Mouse (Mus musculus): ENCODE data around the gene Crb3. TPM values are rescaled to one million over a fixed set of nuclear protein-coding genes. Genes with fewer than 3 reads are reported as not detected.
"Not testable (repeated sequence)": the region's sequence is repeated elsewhere in the genome, so short reads cannot be mapped to it uniquely, and the experiment has no call there.

Crb3 gene
- polyA plus RNA-seq, 1 experiment from 2014 or later, result 7.3 TPM

DNA sequence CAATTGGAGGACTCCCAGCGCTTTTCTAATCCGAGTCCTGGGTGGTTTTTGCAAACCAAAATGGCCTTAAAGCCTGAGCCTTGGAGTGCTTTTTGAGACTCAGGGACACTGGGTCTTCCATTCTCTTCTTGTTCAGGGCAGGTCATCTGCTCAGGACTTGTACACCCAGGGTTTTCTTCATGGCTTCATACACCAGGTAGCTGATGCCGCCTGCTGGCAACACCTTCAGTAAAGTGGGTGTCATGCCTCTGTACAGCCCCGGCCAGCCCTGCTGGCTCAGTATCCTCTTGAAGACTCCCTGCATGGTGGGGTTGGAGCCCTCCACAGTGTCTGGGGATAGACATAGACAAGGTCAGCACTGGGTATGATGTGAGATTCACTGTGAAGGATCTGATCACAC lies 26.1 kb upstream of the Crb3 start:
- Histone ChIP-seq H3K4me1 (peaks cover 17% of the 10 kb centered on the region), H3K36me3 (peaks cover 13% of the 10 kb centered on the region), H3K4me2 (peak overlapping the region; percentile 64), H3K9ac (no peak overlapping the region), H3K27me3 (peaks cover 13% of the 10 kb centered on the region; the same call in 1 of the 2 replicates), H3K9me3 (no peaks in the 10 kb centered on the region), H3K27ac (peak overlapping the region; percentile 92; the same call in 1 of the 2 replicates), H3K4me3 (no peak overlapping the region)
- WGBS, result 86% methylated on average over 4 of the region's 4 CpGs
- no peak for ATAC-seq (ENCODE audit: insufficient number of reproducible peaks, insufficient read depth, low FRiP score, low TSS enrichment, low read depth)

- no peaks in the 10 kb centered on the region for H3K9me3 ChIP-seq
- no peak overlapping the region for H3K27ac ChIP-seq
- no peak for ATAC-seq (ENCODE audit: insufficient number of reproducible peaks, insufficient read depth, low FRiP score, low TSS enrichment, low read depth)
- H3K36me3 ChIP-seq, result no peaks in the 10 kb centered on the region
- H3K9ac ChIP-seq, result no peak overlapping the region
- H3K4me2 ChIP-seq, result no peak overlapping the region
- H3K4me1 ChIP-seq, result peaks cover 8% of the 10 kb centered on the region; the same call in 1 of the 2 replicates
- H3K27me3 ChIP-seq, result peaks cover 27% of the 10 kb centered on the region
- 38% methylated on average over 8 of the region's 8 CpGs for WGBS
- no peak overlapping the region for H3K4me3 ChIP-seq
These were observed 19.9 kb upstream of the Crb3 start for GRCm38 (mm10) chr17:57038978-57039377.

DNA sequence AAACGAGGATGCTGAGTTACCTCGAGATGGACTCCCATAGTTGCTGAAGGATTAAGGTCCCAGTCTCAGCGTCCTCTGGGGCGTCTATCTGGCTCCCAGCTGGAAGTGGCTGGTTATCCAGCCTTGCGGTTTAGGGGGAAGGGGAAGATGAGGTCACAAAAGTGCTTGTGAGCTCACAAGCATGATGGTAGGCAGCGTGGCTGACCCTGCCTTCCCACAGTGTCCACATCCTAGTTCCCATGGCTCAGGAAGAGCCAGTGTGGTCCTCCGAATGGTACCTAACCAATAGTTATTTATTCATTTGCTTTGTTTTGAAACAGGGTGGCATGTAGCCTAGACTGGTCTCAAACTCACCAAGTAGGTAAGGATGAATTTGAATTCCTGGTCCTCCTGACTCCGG lies 17.4 kb upstream of the Crb3 start, which contains the start of gene Slc25a41:
Slc25a41 (minus strand) TSS at position 101 of the 400 bp plus-strand sequence.
- no peak within 1 kb of the TSS for H3K4me2 ChIP-seq
- 70% methylated on average over 8 of the region's 8 CpGs for WGBS
- no peak within 1 kb of the TSS for H3K9ac ChIP-seq
- no peak for ATAC-seq (ENCODE audit: insufficient number of reproducible peaks, insufficient read depth, low FRiP score, low TSS enrichment, low read depth)
- no peaks in the 10 kb centered on the region for H3K9me3 ChIP-seq
- peaks cover 24% of the 10 kb centered on the region for H3K27me3 ChIP-seq
- peaks cover 10% of the 10 kb centered on the region for H3K36me3 ChIP-seq
- no peak within 1 kb of the TSS for H3K4me3 ChIP-seq
- peaks cover 8% of the 10 kb centered on the region; the same call in 1 of the 2 replicates for H3K4me1 ChIP-seq
- no peak within 1 kb of the TSS for H3K27ac ChIP-seq

- no peak overlapping the region for H3K4me2 ChIP-seq
- 41% methylated on average over 5 of the region's 5 CpGs for WGBS
- H3K27me3 ChIP-seq, result no peaks in the 10 kb centered on the region
- H3K9ac ChIP-seq, result no peak overlapping the region
- ATAC-seq (ENCODE audit: insufficient number of reproducible peaks, insufficient read depth, low FRiP score, low TSS enrichment, low read depth), result no peak
- no peaks in the 10 kb centered on the region for H3K9me3 ChIP-seq
- H3K27ac ChIP-seq, result no peak overlapping the region
- H3K4me1 ChIP-seq, result 0 out of 2 replicates have a peak, but pooled peaks cover 3% of the 10 kb centered on the region
- H3K4me3 ChIP-seq, result no peak overlapping the region
- peaks cover 17% of the 10 kb centered on the region for H3K36me3 ChIP-seq
These were observed 11.5 kb upstream of the Crb3 start for GRCm38 (mm10) chr17:57047406-57047805.

DNA sequence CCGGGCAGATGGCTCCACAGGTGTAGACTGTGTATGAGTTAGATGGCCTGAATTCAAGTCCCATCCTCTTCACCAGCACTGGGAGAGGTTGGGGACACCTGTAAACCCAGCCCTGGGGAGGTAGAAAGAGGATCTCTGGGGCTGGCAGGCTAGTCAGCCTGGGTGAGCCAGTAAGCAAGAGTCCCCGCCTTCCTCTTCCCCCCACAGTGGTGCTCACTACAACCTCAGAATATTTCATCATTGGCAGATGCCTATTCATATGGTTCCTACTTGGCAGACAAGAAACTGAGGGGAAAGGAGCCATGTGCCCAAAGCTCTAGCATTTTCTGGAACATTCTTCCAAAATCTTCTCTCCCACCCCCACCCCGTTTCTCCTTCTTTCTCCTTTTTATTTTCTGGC lies 10.1 kb upstream of the Crb3 start:
- 90% methylated on average over 3 of the region's 3 CpGs for WGBS
- H3K27ac ChIP-seq, result no peak overlapping the region

GRCm38 (mm10) chr17:57051679-57052078 lies 7.2 kb upstream of the Crb3 start:
- H3K4me1 ChIP-seq; H3K4me2 ChIP-seq; H3K9me3 ChIP-seq; H3K27ac ChIP-seq; H3K4me3 ChIP-seq; H3K27me3 ChIP-seq; H3K9ac ChIP-seq; ATAC-seq (ENCODE audit: insufficient number of reproducible peaks, insufficient read depth, low FRiP score, low TSS enrichment, low read depth): not testable (repeated sequence)
- peaks cover 40% of the 10 kb centered on the region for H3K36me3 ChIP-seq
- WGBS, result 87% methylated on average over 4 of the region's 4 CpGs

More for the DNA sequence above, 10.1 kb upstream of the Crb3 start:
- H3K9me3 ChIP-seq, result no peaks in the 10 kb centered on the region
- no peak overlapping the region for H3K4me3 ChIP-seq
- H3K4me2 ChIP-seq, result no peak overlapping the region
- peaks cover 31% of the 10 kb centered on the region for H3K36me3 ChIP-seq
- no peak overlapping the region for H3K9ac ChIP-seq
- no peaks in the 10 kb centered on the region for H3K27me3 ChIP-seq
- no peak for ATAC-seq (ENCODE audit: insufficient number of reproducible peaks, insufficient read depth, low FRiP score, low TSS enrichment, low read depth)
- no peaks in the 10 kb centered on the region for H3K4me1 ChIP-seq

- H3K9ac ChIP-seq, result no peak overlapping the region
- H3K27me3 ChIP-seq, result peaks cover 7% of the 10 kb centered on the region
- H3K4me3 ChIP-seq, result no peak overlapping the region
- no peak overlapping the region for H3K4me2 ChIP-seq
- peaks cover 16% of the 10 kb centered on the region for H3K4me1 ChIP-seq
- H3K9me3 ChIP-seq, result no peaks in the 10 kb centered on the region
- peaks cover 37% of the 10 kb centered on the region for H3K36me3 ChIP-seq
- H3K27ac ChIP-seq, result no peak overlapping the region
- ATAC-seq (ENCODE audit: insufficient number of reproducible peaks, insufficient read depth, low FRiP score, low TSS enrichment, low read depth), result no peak
- WGBS, result 81% methylated on average over 3 of the region's 3 CpGs
These were observed 2.7 kb upstream of the Crb3 start for GRCm38 (mm10) chr17:57056246-57056645.

DNA sequence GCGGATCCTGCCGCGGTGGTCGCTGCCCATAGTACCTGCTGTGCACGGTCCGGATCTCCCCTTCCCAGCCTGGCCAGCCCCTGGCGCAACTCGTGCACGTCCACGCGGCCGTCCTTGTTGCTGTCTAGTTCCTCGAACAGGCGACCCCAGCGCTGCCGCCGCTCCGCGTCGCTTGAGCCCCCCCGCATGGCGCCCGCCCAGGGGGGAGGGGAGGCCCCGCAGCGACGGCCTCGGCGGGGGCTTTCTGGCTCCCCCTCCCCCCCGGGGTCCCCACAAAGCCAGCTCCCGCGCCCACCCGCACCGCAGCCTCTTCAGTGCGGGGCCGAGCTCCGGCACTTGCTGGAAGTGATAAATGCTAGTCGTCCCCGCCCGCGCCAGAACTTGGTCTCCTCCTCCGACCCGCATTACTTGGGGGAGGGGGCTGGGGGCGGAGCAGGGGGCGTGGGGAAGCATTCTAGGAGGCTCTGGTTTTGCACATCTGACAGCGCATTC lies 627 bp downstream of the Crb3 start, which contains the start of gene Slc25a23:
Slc25a23 (minus strand) TSS at position 378 of the 492 bp plus-strand sequence.
- Histone ChIP-seq H3K9me3 (no peaks in the 10 kb centered on the region), H3K27ac (0 out of 2 replicates have a peak within 1 kb of the TSS, but pooled peaks have one; percentile 28), H3K27me3 (peaks cover 38% of the 10 kb centered on the region), H3K4me1 (peaks cover 22% of the 10 kb centered on the region), H3K36me3 (peaks cover 15% of the 10 kb centered on the region), H3K4me3 (peak within 1 kb of the TSS; percentile 81), H3K9ac (peak within 1 kb of the TSS; percentile 75), H3K4me2 (peak within 1 kb of the TSS; percentile 82)
- peak; percentile 60 for ATAC-seq (ENCODE audit: insufficient number of reproducible peaks, insufficient read depth, low FRiP score, low TSS enrichment, low read depth)
- WGBS, result under 1% methylated on average over 42 of the region's 45 CpGs

- Histone ChIP-seq H3K36me3 (peaks cover 8% of the 10 kb centered on the region; the same call in 1 of the 2 replicates), H3K9ac (peak overlapping the region; percentile 75; the same call in 1 of the 2 replicates), H3K27ac (0 out of 2 replicates have a peak overlapping the region, but pooled peaks have one; percentile 28), H3K4me2 (peak overlapping the region; percentile 82), H3K4me3 (peak overlapping the region; percentile 81), H3K9me3 (no peaks in the 10 kb centered on the region), H3K27me3 (peaks cover 46% of the 10 kb centered on the region), H3K4me1 (peaks cover 22% of the 10 kb centered on the region)
- under 1% methylated on average over 44 of the region's 44 CpGs for WGBS
- ATAC-seq (ENCODE audit: insufficient number of reproducible peaks, insufficient read depth, low FRiP score, low TSS enrichment, low read depth), result peak; percentile 80
These were observed 1.4 kb downstream of the Crb3 start for GRCm38 (mm10) chr17:57060231-57060801.

GRCm38 (mm10) chr17:57061069-57061468 lies 2.2 kb downstream of the Crb3 start:
- Histone ChIP-seq H3K27me3 (peaks cover 51% of the 10 kb centered on the region), H3K27ac (no peak overlapping the region), H3K4me3 (peak overlapping the region; percentile 81; the same call in 1 of the 2 replicates), H3K36me3 (peaks cover 4% of the 10 kb centered on the region; the same call in 1 of the 2 replicates), H3K4me1 (peaks cover 22% of the 10 kb centered on the region), H3K9me3 (no peaks in the 10 kb centered on the region), H3K4me2 (peak overlapping the region; percentile 82), H3K9ac (no peak overlapping the region)
- no peak for ATAC-seq (ENCODE audit: insufficient number of reproducible peaks, insufficient read depth, low FRiP score, low TSS enrichment, low read depth)
- 41% methylated on average over 10 of the region's 10 CpGs for WGBS

GRCm38 (mm10) chr17:57062011-57062521 lies 3.2 kb downstream of the Crb3 start:
- H3K4me1 ChIP-seq, result peaks cover 22% of the 10 kb centered on the region
- H3K27ac ChIP-seq, result no peak overlapping the region
- no peaks in the 10 kb centered on the region for H3K9me3 ChIP-seq
- peaks cover 59% of the 10 kb centered on the region for H3K27me3 ChIP-seq
- 2% methylated on average over 39 of the region's 39 CpGs for WGBS
- no peaks in the 10 kb centered on the region for H3K36me3 ChIP-seq
- ATAC-seq (ENCODE audit: insufficient number of reproducible peaks, insufficient read depth, low FRiP score, low TSS enrichment, low read depth), result no peak
- H3K4me3 ChIP-seq, result peak overlapping the region; percentile 38
- peak overlapping the region; percentile 55 for H3K4me2 ChIP-seq
- peak overlapping the region; percentile 32; the same call in 1 of the 2 replicates for H3K9ac ChIP-seq

GRCm38 (mm10) chr17:57062548-57062947 lies 3.6 kb downstream of the Crb3 start:
- Histone ChIP-seq H3K27me3 (peaks cover 64% of the 10 kb centered on the region), H3K9me3 (no peaks in the 10 kb centered on the region), H3K4me3 (peak overlapping the region; percentile 38), H3K4me2 (peak overlapping the region; percentile 55), H3K4me1 (peaks cover 22% of the 10 kb centered on the region), H3K36me3 (no peaks in the 10 kb centered on the region), H3K9ac (peak overlapping the region; percentile 32; the same call in 1 of the 2 replicates), H3K27ac (no peak overlapping the region)
- 1% methylated on average over 22 of the region's 22 CpGs for WGBS
- ATAC-seq (ENCODE audit: insufficient number of reproducible peaks, insufficient read depth, low FRiP score, low TSS enrichment, low read depth), result no peak
